Mouse (Mus musculus) urinary bladder, postnatal 0 days (tissue): ENCODE data around the gene Hdac1. TPM values are rescaled to one million over a fixed set of nuclear protein-coding genes. Genes with fewer than 3 reads are reported as not detected.

Experiments used
- microRNA-seq: library from miRNA; unstranded; fragments of <30 nt; microRNA quantifications from one replicate; pipeline ENCODE4, GENCODE M21; 2016
- polyA plus RNA-seq: library from polyadenylated mRNA; unstranded; fragments of >200 nt; fragmentation: Nextera tagmentation; extraction: Ambion mirVana; gene quantifications from 2 replicates; pipeline ENCODE4 v1.2.1, GENCODE M21; 2015

Gene Hdac1
- 95.3 and 96.1 TPM in 2 replicates for polyA plus RNA-seq

GRCm38 (mm10) chr4:129542592-129543141 is at the start of gene Hdac1:
Gene Hdac1, minus strand, starts transcription at chr4:129542713.

GRCm38 (mm10) chr4:129578466-129578865 is 36.0 kb upstream of the Hdac1 start, which contains the start of gene Fam167b:
Gene Fam167b, minus strand, starts transcription at chr4:129578549.

GRCm38 (mm10) chr4:129573430-129573829 is 30.9 kb upstream of the Hdac1 start, which contains the start of gene Lck:
Gene Lck, minus strand, starts transcription at chr4:129573641.

GRCm38 (mm10) chr4:129513086-129513767 is 29.3 kb downstream of the Hdac1 start, which contains the start of gene Marcksl1:
Gene Marcksl1, plus strand, starts transcription at chr4:129513581.

GRCm38 (mm10) chr4:129490972-129491880 is 51.3 kb downstream of the Hdac1 start, which contains the start of the genes Tssk3 and Fam229a:
Gene Tssk3, minus strand, starts transcription at chr4:129491022.
Gene Fam229a, plus strand, starts transcription at chr4:129491190.

Small RNA genes lying within 50 kb of the gene (microRNA-seq; reads per million reads assigned to microRNA genes)
- not detected for gene Mir8119

Other genes with a start within 250 kb of the Hdac1 start
- 147 and 188 TPM in 2 replicates for gene Rbbp4, start 207.3 kb downstream of the Hdac1 start, polyA plus RNA-seq
- 39.7 and 46.6 TPM in 2 replicates for gene Zbtb8os, start 207.0 kb downstream of the Hdac1 start, polyA plus RNA-seq
- 17.4 and 19.0 TPM in 2 replicates for gene Zbtb8a, start 164.6 kb downstream of the Hdac1 start, polyA plus RNA-seq
- gene Zbtb8b, start 101.9 kb downstream of the Hdac1 start, polyA plus RNA-seq, result 6.6 and 7.9 TPM in 2 replicates
- gene Bsdc1, start 81.1 kb downstream of the Hdac1 start, polyA plus RNA-seq, result 14.1 and 16.6 TPM in 2 replicates
- gene Tssk3, start 51.7 kb downstream of the Hdac1 start, polyA plus RNA-seq, result not detected in 2 replicates
- 0.63 and 0.73 TPM in 2 replicates for gene Fam229a, start 51.5 kb downstream of the Hdac1 start, polyA plus RNA-seq
- gene Marcksl1, start 29.1 kb downstream of the Hdac1 start, polyA plus RNA-seq, result 166 and 167 TPM in 2 replicates
- gene Lck, start 30.9 kb upstream of the Hdac1 start, polyA plus RNA-seq, result 1.9 and 2.6 TPM in 2 replicates
- 1.3 and 1.8 TPM in 2 replicates for gene Fam167b, start 35.8 kb upstream of the Hdac1 start, polyA plus RNA-seq
- gene Eif3i, start 57.9 kb upstream of the Hdac1 start, polyA plus RNA-seq, result 201 and 217 TPM in 2 replicates
- 164 and 187 TPM in 2 replicates for gene Tmem234, start 58.0 kb upstream of the Hdac1 start, polyA plus RNA-seq
- gene Dcdc2b, start 71.5 kb upstream of the Hdac1 start, polyA plus RNA-seq, result 0.63 and 1.9 TPM in 2 replicates
- 19.0 and 19.1 TPM in 2 replicates for gene Iqcc, start 76.4 kb upstream of the Hdac1 start, polyA plus RNA-seq
- 39.2 and 42.1 TPM in 2 replicates for gene Ccdc28b, start 81.2 kb upstream of the Hdac1 start, polyA plus RNA-seq
- gene Txlna, start 98.4 kb upstream of the Hdac1 start, polyA plus RNA-seq, result 26.8 and 29.6 TPM in 2 replicates
- 9.8 and 11.9 TPM in 2 replicates for gene Kpna6, start 130.1 kb upstream of the Hdac1 start, polyA plus RNA-seq
- gene Tmem39b, start 154.1 kb upstream of the Hdac1 start, polyA plus RNA-seq, result 5.2 and 5.7 TPM in 2 replicates
- 40.1 and 45.9 TPM in 2 replicates for gene Khdrbs1, start 199.6 kb upstream of the Hdac1 start, polyA plus RNA-seq